Mouse (Mus musculus): ENCODE data around the gene Eif3f. TPM values are rescaled to one million over a fixed set of nuclear protein-coding genes. Genes with fewer than 3 reads are reported as not detected.

Eif3f gene
- 100 to 1,000 TPM; 160 to 173 TPM for total RNA-seq (2021)

- peak; percentile 93 for DNase-seq
- intact Hi-C loops (cut with DNase I) = loop anchor here (10.0 kb wide), 1 partner anchor 1069 kb away; no protein-coding TSS in a partner anchor
Observed at GRCm38 (mm10) chr7:108933794-108934731, at the start of gene Eif3f. Gene Eif3f (plus strand): TSS chr7:108934417.

GRCm38 (mm10) chr7:108884906-108885305 lies 49.3 kb upstream of the Eif3f start, which contains the start of gene Olfr518:
Gene Olfr518 (minus strand): TSS chr7:108885006.
- intact Hi-C loops (cut with DNase I) = no loop called here

GRCm38 (mm10) chr7:108894320-108894719 lies 39.9 kb upstream of the Eif3f start, which contains the start of gene Olfr519:
Gene Olfr519 (minus strand): TSS chr7:108894420.
- DNase-seq = no peak
- intact Hi-C loops (cut with DNase I) = loop anchor here (10.0 kb wide), 1 partner anchor 50 kb away; no protein-coding TSS in a partner anchor

More at GRCm38 (mm10) chr7:108884906-108885305, 49.3 kb upstream of the Eif3f start, which contains the start of gene Olfr518:
- DNase-seq = no peak

GRCm38 (mm10) chr7:108903969-108904368 lies 30.2 kb upstream of the Eif3f start:
- intact Hi-C loops (cut with DNase I) = no loop called here
- DNase-seq = no peak

- intact Hi-C loops (cut with DNase I) = no loop called here
Observed at GRCm38 (mm10) chr7:108927043-108927442, 7.2 kb upstream of the Eif3f start.

GRCm38 (mm10) chr7:108928280-108929188 lies 5.7 kb upstream of the Eif3f start:
- no peak for DNase-seq
- intact Hi-C loops (cut with DNase I) = no loop called here

More at GRCm38 (mm10) chr7:108927043-108927442, 7.2 kb upstream of the Eif3f start:
- no peak for DNase-seq

- intact Hi-C loops (cut with DNase I) = loop anchor here (10.0 kb wide), 1 partner anchor 1065 kb away; no protein-coding TSS in a partner anchor
- DNase-seq = no peak
Observed at GRCm38 (mm10) chr7:108929726-108930393, 4.4 kb upstream of the Eif3f start, which contains the start of gene Nlrp10. Gene Nlrp10 (minus strand): TSS chr7:108930178.

GRCm38 (mm10) chr7:108934836-108935235 lies 619 bp downstream of the Eif3f start:
- intact Hi-C loops (cut with DNase I) = loop anchor here (10.0 kb wide), 1 partner anchor 1070 kb away; no protein-coding TSS in a partner anchor
- DNase-seq = no peak

GRCm38 (mm10) chr7:108935411-108935810 lies 1.2 kb downstream of the Eif3f start:
- DNase-seq = no peak
- intact Hi-C loops (cut with DNase I) = loop anchor here (10.0 kb wide), 1 partner anchor 1071 kb away; no protein-coding TSS in a partner anchor

GRCm38 (mm10) chr7:108936591-108936990 lies 2.4 kb downstream of the Eif3f start:
- DNase-seq = no peak
- intact Hi-C loops (cut with DNase I) = loop anchor here (10.0 kb wide), 1 partner anchor 1072 kb away; no protein-coding TSS in a partner anchor

- intact Hi-C loops (cut with DNase I) = loop anchor here (5.0 kb wide), 1 partner anchor 86 kb away; no protein-coding TSS in a partner anchor
Observed at GRCm38 (mm10) chr7:108941466-108941865, 7.2 kb downstream of the Eif3f start.

GRCm38 (mm10) chr7:108944002-108944401 lies 9.8 kb downstream of the Eif3f start:
- peak; percentile 51 for DNase-seq
- intact Hi-C loops (cut with DNase I) = loop anchor here (5.0 kb wide), 1 partner anchor 83 kb away; no protein-coding TSS in a partner anchor

More at GRCm38 (mm10) chr7:108941466-108941865, 7.2 kb downstream of the Eif3f start:
- no peak for DNase-seq

GRCm38 (mm10) chr7:108948611-108949010 lies 14.4 kb downstream of the Eif3f start:
- DNase-seq = no peak
- intact Hi-C loops (cut with DNase I) = no loop called here

GRCm38 (mm10) chr7:108949301-108949700 lies 15.1 kb downstream of the Eif3f start:
- intact Hi-C loops (cut with DNase I) = no loop called here
- no peak for DNase-seq

- intact Hi-C loops (cut with DNase I) = loop anchor here (5.0 kb wide), 1 partner anchor 62 kb away; no protein-coding TSS in a partner anchor
- peak; percentile 72 for DNase-seq
Observed at GRCm38 (mm10) chr7:108950312-108950761, 16.1 kb downstream of the Eif3f start, which contains the start of gene Tub. Gene Tub (plus strand): TSS chr7:108950338.

GRCm38 (mm10) chr7:108950762-108951331 lies 16.6 kb downstream of the Eif3f start:
- intact Hi-C loops (cut with DNase I) = loop anchor here (5.0 kb wide), 1 partner anchor 61 kb away; no protein-coding TSS in a partner anchor
- DNase-seq = no peak

- intact Hi-C loops (cut with DNase I) = loop anchor here (5.0 kb wide), 1 partner anchor 60 kb away; no protein-coding TSS in a partner anchor
- DNase-seq = no peak
Observed at GRCm38 (mm10) chr7:108952801-108953200, 18.6 kb downstream of the Eif3f start.

- DNase-seq = peak; percentile 39
- intact Hi-C loops (cut with DNase I) = loop anchor here (5.0 kb wide), 1 partner anchor 58 kb away; no protein-coding TSS in a partner anchor
Observed at GRCm38 (mm10) chr7:108954185-108954584, 20.0 kb downstream of the Eif3f start.

- intact Hi-C loops (cut with DNase I) = no loop called here
- no peak for DNase-seq
Observed at GRCm38 (mm10) chr7:108957734-108958133, 23.5 kb downstream of the Eif3f start.
